ENCODE assay signal across 1 mouse cellular context in the genomic region with DNA sequence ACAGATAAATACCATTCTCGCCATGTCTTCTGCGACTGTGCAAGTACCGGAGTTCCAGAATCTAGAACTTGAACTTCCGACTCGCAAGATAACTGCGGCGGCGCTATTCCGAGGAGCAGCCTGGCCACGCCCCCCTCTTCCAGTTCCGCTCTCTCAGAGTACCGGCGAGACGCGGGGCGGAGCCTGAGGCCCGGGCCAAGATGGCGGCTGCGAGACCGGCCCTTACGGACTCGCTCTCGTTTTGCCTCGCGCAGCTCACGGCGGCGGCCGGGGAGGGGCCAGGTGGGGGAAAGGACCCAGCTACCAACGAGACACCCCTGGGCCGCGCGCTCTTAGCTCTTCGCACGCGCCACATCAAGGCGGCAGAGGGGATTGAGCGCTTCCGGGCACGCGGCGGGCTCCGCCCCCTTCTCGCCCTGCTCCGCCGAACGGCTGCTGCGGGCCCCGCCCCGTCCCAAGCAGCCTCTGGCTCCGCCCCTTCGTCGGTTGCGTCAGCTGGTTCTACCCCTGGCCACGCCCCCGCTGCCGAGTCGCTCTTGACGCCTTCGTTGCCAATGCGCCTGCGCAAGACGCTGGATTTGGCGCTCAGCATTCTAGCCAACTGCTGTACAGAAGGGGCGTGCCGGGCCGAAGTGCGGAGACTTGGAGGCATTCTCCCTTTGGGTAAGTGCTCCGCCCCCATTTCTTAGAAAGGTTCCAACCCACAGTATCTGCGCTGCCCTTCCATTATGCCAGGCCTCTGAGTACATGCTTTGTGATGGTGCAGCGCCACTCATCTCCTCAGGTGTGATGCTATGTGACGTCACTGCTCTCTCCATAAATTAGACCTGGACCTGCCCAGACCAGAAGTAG.
A peak's percentile ranks its signal among the peaks of the same experiment; 100 is the strongest.
TF ChIP-seq lines count a peak whose summit lies in the region.

A gene (minus strand): TSS at position 105 of the 852 bp plus-strand sequence.

TF ChIP-seq in MEL, 35 proteins besides CTCF, POLR2A, EP300 and RAD21 (continued from another document):
- TF ChIP-seq CHD1 (IDR thresholded peaks at IDR 0.05; ENCODE audit: low read depth, low read length) (no peak), POLR2AphosphoS2 (IDR thresholded peaks at IDR 0.05; ENCODE audit: low read length) (no peak), TAL1 (IDR thresholded peaks at IDR 0.05; ENCODE audit: low read length) (no peak), NRF1 (IDR thresholded peaks at IDR 0.05; ENCODE audit: insufficient read depth, low read depth, low read length, poor library complexity, severe bottlenecking) (peak; percentile 100), KAT2A (conservative IDR thresholded peaks at IDR 0.05; ENCODE audit: low read depth, low read length) (peak; percentile 66; the same call in 1 of the 2 replicates), MAZ (IDR thresholded peaks at IDR 0.05; ENCODE audit: low read depth, low read length) (peak; percentile 63; the same call in 1 of the 2 replicates), NELFE (IDR thresholded peaks at IDR 0.05; ENCODE audit: low read depth, low read length) (peak; percentile 67), ZNF384 (IDR thresholded peaks at IDR 0.05; ENCODE audit: low read depth, low read length) (no peak), E2F4 (IDR thresholded peaks at IDR 0.05; ENCODE audit: borderline replicate concordance, low read depth, low read length) (peak; percentile 87), UBTF (IDR thresholded peaks at IDR 0.05; ENCODE audit: borderline replicate concordance, insufficient read depth, low read depth, low read length) (no peak), ZKSCAN1 (IDR thresholded peaks at IDR 0.05; ENCODE audit: low read depth, low read length) (no peak), GABPA (IDR thresholded peaks at IDR 0.05; ENCODE audit: low read depth, low read length) (no peak), HCFC1 (IDR thresholded peaks at IDR 0.05; ENCODE audit: low read depth, low read length) (peak; percentile 75), ZC3H11A (IDR thresholded peaks at IDR 0.05; ENCODE audit: low read depth, low read length) (no peak), RCOR1 (IDR thresholded peaks at IDR 0.05; ENCODE audit: low read depth, low read length) (no peak)
TF ChIP-seq in MEL: peak in this region for 16.
